ENCODE assay signal across 16 mouse cellular contexts in the genomic region with DNA sequence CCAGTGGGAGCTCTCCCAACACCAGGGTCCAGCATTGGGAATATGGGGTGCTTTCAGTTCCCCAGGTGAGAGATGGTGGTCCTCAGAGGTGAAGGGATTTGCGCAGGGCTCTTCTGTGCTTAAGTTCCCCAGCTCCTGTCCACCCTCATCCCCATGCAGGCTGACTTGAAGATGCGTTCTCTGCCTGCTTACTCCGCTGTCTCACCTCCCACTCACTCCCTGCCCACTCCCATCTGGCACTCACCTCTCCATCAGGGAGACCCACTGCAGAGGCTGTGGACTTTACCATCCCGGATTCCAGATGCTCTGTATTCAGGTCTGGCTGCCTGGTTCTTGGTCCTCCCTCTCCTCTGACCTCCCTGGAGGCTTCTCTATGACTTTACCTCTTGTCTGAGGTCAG. TPM values are rescaled to one million over a fixed set of nuclear protein-coding genes. Genes with fewer than 3 reads are reported as not detected.
DNase-seq lines count a peak whose midpoint lies in the region; ATAC-seq lines count a peak whose summit lies in the region.
"Had no signal": no experiment of that assay in that cellular context is flagged by ENCODE, and none has a peak within 500 bp of the region (broad histone marks: within the 10 kb centered on the region; RNA-seq: fewer than 3 reads in every experiment).

No protein-coding gene starts in this region.

- peak; percentile 7; the same call in 1 of the 2 replicates for ATAC-seq in frontal cortex, adult (ENCODE audit: low TSS enrichment)
- ATAC-seq: activated CD4-positive, CD25-positive, alpha-beta regulatory T cell, adult 4 months; lung, postnatal 0 days; Patski had no signal

- peak; percentile 83 to 88 for DNase-seq in left cerebral cortex, adult 18-20 months (ENCODE audit: low spot score in 2 of 2)
- no peak for DNase-seq in left cerebral cortex, adult 11 months (ENCODE audit: low spot score)
- peak; percentile 48 to 51 for DNase-seq in layer of hippocampus, postnatal 36 days
- DNase-seq in right cerebral cortex, postnatal 10 days (ENCODE audit: low spot score in 2 of 2), result peak; percentile 69 to 79
- DNase-seq in yolk sac, embryonic 10.5 days (ENCODE audit: low spot score), result no peak
- DNase-seq in adrenal gland, adult 8-10 months, result no peak
- DNase-seq: cerebellum, postnatal 10 days; embryo, embryonic 11 days; gastrocnemius, postnatal 36 days; heart, postnatal 14 days; kidney, adult 9 months; kidney, postnatal 4 days had no signal

RNA-seq across cellular contexts. Expression of gene Rasgef1a, which starts 3.6 kb away (rescaled TPM):
- 100 to 1,000 TPM; 201 to 250 TPM for total RNA-seq in left cerebral cortex, adult 18-20 months (2021)
- total RNA-seq in layer of hippocampus, postnatal 36 days (2021), result 100 to 1,000 TPM; 207 to 211 TPM
- total RNA-seq in adrenal gland, adult 8-10 months (2022), result 1 to 10 TPM in 1 of 4 experiments, under 1 TPM in 3; 0.52 to 1.3 (median 0.79) TPM

Comparison
In these comparisons a context has a peak if more than half of its experiments do, and no peak if none do; other contexts are left out.
1. DNase-seq: peak in left cerebral cortex, adult 18-20 months (2 of 2), layer of hippocampus, postnatal 36 days (2 of 2) and right cerebral cortex, postnatal 10 days (2 of 2); none in left cerebral cortex, adult 11 months (single experiment), yolk sac, embryonic 10.5 days (single experiment) and adrenal gland, adult 8-10 months (single experiment).
2. RNA of gene Rasgef1a, which starts 3.6 kb away (total RNA-seq): 201 to 250 TPM in left cerebral cortex, adult 18-20 months and 207 to 211 TPM in layer of hippocampus, postnatal 36 days; 0.52 to 1.3 TPM in adrenal gland, adult 8-10 months; every median in the first group is over 10 times any median in the second.